Mouse (Mus musculus) skeletal muscle tissue, adult 2 months (tissue): ENCODE data around the gene Olfr1163.
"Not testable (repeated sequence)": the region's sequence is repeated elsewhere in the genome, so short reads cannot be mapped to it uniquely, and the experiment has no call there.

ENCODE experiments used
- DNase-seq: peaks from one replicate; pipeline ENCODE4 v3.0.0-alpha.2; 2012; ENCODE audit warnings: low read depth, low spot score

The Olfr1163 gene

GRCm38 (mm10) chr2:88071730-88072129, at the start of gene Olfr1163:
Gene Olfr1163, minus strand, starts transcription at chr2:88071830.
- no peak for DNase-seq

GRCm38 (mm10) chr2:88093866-88094265, 22.2 kb upstream of the Olfr1163 start, which contains the start of gene Olfr1164:
Gene Olfr1164, minus strand, starts transcription at chr2:88093966.
- no peak for DNase-seq

GRCm38 (mm10) chr2:88063587-88063986, 8.0 kb downstream of the Olfr1163 start:
- DNase-seq = no peak

- no peak for DNase-seq
Observed at GRCm38 (mm10) chr2:88051029-88051428, 20.6 kb downstream of the Olfr1163 start, which contains the start of gene Olfr1162. Gene Olfr1162, minus strand, starts transcription at chr2:88051129.

GRCm38 (mm10) chr2:88037599-88037998, 34.0 kb downstream of the Olfr1163 start, which contains the start of gene Olfr73:
Gene Olfr73, minus strand, starts transcription at chr2:88037699.
- no peak for DNase-seq

GRCm38 (mm10) chr2:88022474-88022873, 49.2 kb downstream of the Olfr1163 start, which contains the start of gene Olfr1161:
Gene Olfr1161, plus strand, starts transcription at chr2:88022774.
- DNase-seq = not testable (repeated sequence)
